Mouse (Mus musculus): ENCODE data around the gene Pfdn2. TPM values are rescaled to one million over a fixed set of nuclear protein-coding genes. Genes with fewer than 3 reads are reported as not detected.
"Not testable (repeated sequence)": the region's sequence is repeated elsewhere in the genome, so short reads cannot be mapped to it uniquely, and the experiment has no call there.

The Pfdn2 gene
- total RNA-seq (2014; fragmentation: Nextera tagmentation): 35.6 and 62.6 TPM in 2 replicates
- 15.2 and 28.0 TPM in 2 replicates for total RNA-seq (2017)

GRCm38 (mm10) chr1:171345225-171346094, at the start of gene Pfdn2, which contains the start of gene Nit1:
Gene Pfdn2, plus strand, starts transcription at chr1:171345670.
Gene Nit1, minus strand, starts transcription at chr1:171345646.
- ATAC-seq (replicated peaks; ENCODE audit: poor library complexity, severe bottlenecking): peak; percentile 98

GRCm38 (mm10) chr1:171298226-171298625, 47.2 kb upstream of the Pfdn2 start:
- no peak for ATAC-seq (replicated peaks; ENCODE audit: poor library complexity, severe bottlenecking)

- not testable (repeated sequence) for ATAC-seq (replicated peaks; ENCODE audit: poor library complexity, severe bottlenecking)
Observed at GRCm38 (mm10) chr1:171306157-171306556, 39.3 kb upstream of the Pfdn2 start.

GRCm38 (mm10) chr1:171309321-171309720, 36.1 kb upstream of the Pfdn2 start:
- no peak for ATAC-seq (replicated peaks; ENCODE audit: poor library complexity, severe bottlenecking)

- ATAC-seq (replicated peaks; ENCODE audit: poor library complexity, severe bottlenecking): no peak
Observed at GRCm38 (mm10) chr1:171319748-171320147, 25.7 kb upstream of the Pfdn2 start.

GRCm38 (mm10) chr1:171320151-171320550, 25.3 kb upstream of the Pfdn2 start:
- no peak for ATAC-seq (replicated peaks; ENCODE audit: poor library complexity, severe bottlenecking)

- peak; percentile 63 for ATAC-seq (replicated peaks; ENCODE audit: poor library complexity, severe bottlenecking)
Observed at GRCm38 (mm10) chr1:171321415-171321814, 24.1 kb upstream of the Pfdn2 start.

GRCm38 (mm10) chr1:171322012-171322411, 23.5 kb upstream of the Pfdn2 start:
- peak; percentile 48 for ATAC-seq (replicated peaks; ENCODE audit: poor library complexity, severe bottlenecking)

GRCm38 (mm10) chr1:171325571-171325970, 19.9 kb upstream of the Pfdn2 start:
- ATAC-seq (replicated peaks; ENCODE audit: poor library complexity, severe bottlenecking): no peak

GRCm38 (mm10) chr1:171326588-171326987, 18.9 kb upstream of the Pfdn2 start:
- peak; percentile 21; the same call in 1 of the 2 replicates for ATAC-seq (replicated peaks; ENCODE audit: poor library complexity, severe bottlenecking)

GRCm38 (mm10) chr1:171328244-171328643, 17.2 kb upstream of the Pfdn2 start:
- ATAC-seq (replicated peaks; ENCODE audit: poor library complexity, severe bottlenecking): no peak

- ATAC-seq (replicated peaks; ENCODE audit: poor library complexity, severe bottlenecking): peak; percentile 81
Observed at GRCm38 (mm10) chr1:171328839-171329432, 16.5 kb upstream of the Pfdn2 start, which contains the start of gene Dedd. Gene Dedd, plus strand, starts transcription at chr1:171329145.

- ATAC-seq (replicated peaks; ENCODE audit: poor library complexity, severe bottlenecking): peak; percentile 57
Observed at GRCm38 (mm10) chr1:171329433-171330215, 15.8 kb upstream of the Pfdn2 start.

- no peak for ATAC-seq (replicated peaks; ENCODE audit: poor library complexity, severe bottlenecking)
Observed at GRCm38 (mm10) chr1:171330216-171330560, 15.3 kb upstream of the Pfdn2 start.

GRCm38 (mm10) chr1:171342262-171343207, 2.9 kb upstream of the Pfdn2 start:
- ATAC-seq (replicated peaks; ENCODE audit: poor library complexity, severe bottlenecking): no peak

- ATAC-seq (replicated peaks; ENCODE audit: poor library complexity, severe bottlenecking): no peak
Observed at GRCm38 (mm10) chr1:171343922-171344677, 1.4 kb upstream of the Pfdn2 start.

- no peak for ATAC-seq (replicated peaks; ENCODE audit: poor library complexity, severe bottlenecking)
Observed at GRCm38 (mm10) chr1:171344715-171345114, 755 bp upstream of the Pfdn2 start.

GRCm38 (mm10) chr1:171346095-171346450, 603 bp downstream of the Pfdn2 start:
- ATAC-seq (replicated peaks; ENCODE audit: poor library complexity, severe bottlenecking): peak; percentile 23

- ATAC-seq (replicated peaks; ENCODE audit: poor library complexity, severe bottlenecking): no peak
Observed at GRCm38 (mm10) chr1:171348665-171349064, 3.2 kb downstream of the Pfdn2 start.
